Mouse (Mus musculus): ENCODE data around the gene Tnip1.

Gene Tnip1

DNA sequence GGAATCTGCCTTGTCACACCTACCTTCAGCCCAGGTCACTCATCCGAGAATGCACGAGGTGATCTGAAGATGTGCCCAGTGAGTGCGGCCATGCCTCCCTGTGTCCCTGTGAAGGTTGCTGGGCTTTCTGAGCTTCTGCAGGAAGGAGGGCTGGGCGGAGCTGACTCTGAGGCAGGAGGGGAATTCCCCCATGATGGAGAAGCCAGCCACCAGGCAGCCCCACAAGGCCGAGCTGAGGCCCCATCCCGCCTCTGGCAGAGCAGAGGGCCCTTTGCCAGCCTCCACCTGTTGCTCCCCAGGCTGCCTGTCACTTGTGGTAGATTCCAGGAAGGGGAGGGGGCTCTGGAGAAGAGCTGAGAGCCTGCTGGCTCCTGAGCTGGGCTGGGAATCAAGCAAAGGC, at the start of gene Tnip1:
Gene Tnip1, minus strand, starts transcription at position 108 of the 400 bp plus-strand sequence.
- DNase-seq (ENCODE audit: low spot score): peak; percentile 78

DNA sequence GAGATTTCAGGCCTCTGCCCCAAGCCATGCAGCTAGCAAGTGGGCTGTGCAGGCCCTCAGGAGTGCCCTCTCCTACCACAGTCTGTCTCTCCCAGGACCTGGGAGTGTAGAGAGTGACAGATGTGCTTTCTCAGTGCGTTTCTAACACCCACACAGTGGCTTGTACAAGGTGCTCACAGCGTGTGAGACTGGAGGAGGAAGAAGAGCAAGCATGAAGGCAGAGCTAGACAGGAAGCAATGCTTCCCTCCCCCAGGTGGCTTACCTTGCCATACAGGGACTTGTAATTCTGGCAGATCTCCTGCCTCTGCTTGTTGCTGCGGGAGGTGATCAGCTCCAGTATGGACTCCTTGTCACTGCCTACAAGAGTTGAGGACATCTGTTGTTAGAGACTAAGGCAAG, 48.7 kb upstream of the Tnip1 start:
- no peak for DNase-seq (ENCODE audit: low spot score)

DNA sequence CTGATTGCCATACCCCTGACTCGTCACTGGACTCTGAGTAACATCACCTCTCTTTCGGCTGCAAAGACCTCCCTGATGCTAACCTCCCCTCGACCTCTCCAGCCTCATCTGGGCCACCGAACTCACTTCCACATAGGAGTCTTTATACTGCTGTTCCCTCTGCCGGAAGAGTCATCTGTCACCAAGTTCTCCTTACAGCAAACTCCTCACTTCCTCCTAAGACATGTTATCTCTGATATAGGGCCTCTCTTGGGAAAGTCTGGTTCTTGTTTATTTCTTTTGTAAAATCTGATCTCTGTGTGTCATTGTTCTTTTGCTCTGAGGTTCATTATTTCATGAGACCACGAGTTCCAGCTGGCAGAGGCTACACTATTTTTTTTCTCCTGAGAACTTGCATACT, 45.5 kb upstream of the Tnip1 start:
- no peak for DNase-seq (ENCODE audit: low spot score)

DNA sequence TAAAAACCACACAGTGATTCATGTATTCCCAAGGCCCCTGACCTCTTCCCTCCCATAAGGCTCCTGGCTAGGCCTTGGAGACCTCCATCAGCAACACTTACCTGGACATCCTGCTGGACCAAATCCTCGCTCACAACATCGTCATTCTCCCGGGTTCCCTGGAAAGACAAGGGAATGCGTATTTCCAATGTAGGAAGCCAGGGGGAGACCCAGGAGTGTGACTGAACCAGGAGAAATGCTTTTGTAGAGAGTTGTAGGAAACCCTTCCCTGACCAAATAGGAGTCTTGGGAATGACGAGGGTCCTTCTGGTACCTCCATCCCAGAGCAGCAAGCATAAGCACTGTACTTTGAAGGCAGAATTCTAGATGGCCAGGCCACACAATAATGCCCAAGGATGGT, 43.0 kb upstream of the Tnip1 start:
- no peak for DNase-seq (ENCODE audit: low spot score)

DNA sequence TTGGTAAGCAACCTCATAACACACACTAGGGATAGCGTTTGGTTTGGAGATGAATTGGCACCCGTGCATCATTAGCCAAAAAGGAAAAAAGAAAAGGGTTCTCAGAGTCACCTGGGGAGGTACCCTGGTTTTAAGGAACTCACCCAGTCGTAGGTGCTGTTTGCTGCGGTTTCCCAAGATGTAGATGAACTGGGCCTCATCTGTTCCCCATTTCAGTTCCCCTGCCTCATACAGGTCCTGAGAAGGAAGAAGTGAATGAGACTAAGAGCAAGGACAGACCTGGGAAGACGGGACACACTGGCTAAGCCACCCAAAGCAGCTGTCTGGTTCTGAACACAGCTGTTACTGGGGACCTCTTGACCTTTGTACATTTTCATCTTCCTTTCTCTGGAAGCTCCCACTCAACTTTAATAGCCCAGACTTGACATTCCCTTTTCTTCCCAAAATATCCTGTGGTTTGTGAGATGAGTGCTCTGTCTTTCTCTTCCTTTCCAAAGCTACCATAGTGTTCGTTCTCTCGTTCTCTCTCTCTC, 42.3 kb upstream of the Tnip1 start:
- no peak for DNase-seq (ENCODE audit: low spot score)

DNA sequence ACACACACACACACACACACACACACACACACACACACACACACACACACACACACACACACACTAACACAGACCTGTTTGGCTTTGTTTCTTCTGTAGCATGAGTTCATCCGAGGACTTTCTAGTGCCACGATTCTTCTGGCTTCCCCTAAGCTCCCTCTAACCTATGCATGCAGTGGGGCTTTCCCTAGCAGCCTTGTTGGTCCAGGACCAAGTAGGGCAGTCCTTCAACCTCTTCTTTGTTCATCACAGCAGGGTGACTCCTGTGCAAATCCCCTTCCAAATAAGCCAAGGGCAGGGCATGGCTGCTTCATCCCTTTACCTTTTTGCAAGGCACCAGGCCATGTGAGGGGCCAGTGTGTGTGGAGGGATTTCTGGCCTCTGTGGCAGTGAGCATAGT, 36.0 kb upstream of the Tnip1 start:
- no peak for DNase-seq (ENCODE audit: low spot score)

DNA sequence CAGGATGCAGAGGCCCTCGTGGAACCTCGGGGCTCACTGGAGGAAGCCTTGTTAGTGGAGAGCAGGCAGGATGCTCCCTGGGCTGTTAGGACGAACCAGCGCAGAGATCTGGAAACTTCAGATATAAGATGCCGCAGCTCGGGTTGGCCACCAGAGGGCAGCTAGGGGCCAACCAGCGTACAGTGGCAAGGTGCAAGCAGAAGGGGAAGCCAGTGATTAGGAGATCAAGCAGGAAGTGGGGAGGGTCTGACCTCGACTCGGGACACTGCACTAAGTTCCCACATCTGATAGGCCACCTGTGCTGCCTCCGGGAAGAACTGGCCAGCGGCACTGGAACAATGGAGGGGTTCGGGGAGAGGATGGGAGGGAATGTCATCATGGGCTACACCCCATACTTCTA, 35.6 kb upstream of the Tnip1 start:
- DNase-seq (ENCODE audit: low spot score): peak; percentile 71

DNA sequence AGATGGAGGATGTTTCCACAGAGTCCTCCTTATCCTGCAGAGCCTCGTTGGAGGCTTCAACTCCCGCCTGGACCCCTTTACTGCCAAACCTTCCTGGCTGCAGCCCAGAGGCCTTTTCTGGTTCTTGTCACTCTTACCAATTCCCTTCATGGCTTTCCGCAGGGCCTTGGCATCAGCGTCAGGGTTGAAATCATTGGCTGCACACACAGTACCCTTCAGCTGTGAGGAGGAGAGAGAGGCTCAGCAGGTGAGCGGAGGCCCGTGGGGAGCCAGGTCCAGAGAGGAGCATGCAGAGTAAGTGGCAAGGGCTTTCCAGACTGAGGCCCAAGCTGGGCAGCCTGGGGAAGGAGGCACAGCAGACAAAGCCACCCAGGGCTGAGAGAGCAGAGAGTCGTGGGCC, 33.5 kb upstream of the Tnip1 start:
- no peak for DNase-seq (ENCODE audit: low spot score)

DNA sequence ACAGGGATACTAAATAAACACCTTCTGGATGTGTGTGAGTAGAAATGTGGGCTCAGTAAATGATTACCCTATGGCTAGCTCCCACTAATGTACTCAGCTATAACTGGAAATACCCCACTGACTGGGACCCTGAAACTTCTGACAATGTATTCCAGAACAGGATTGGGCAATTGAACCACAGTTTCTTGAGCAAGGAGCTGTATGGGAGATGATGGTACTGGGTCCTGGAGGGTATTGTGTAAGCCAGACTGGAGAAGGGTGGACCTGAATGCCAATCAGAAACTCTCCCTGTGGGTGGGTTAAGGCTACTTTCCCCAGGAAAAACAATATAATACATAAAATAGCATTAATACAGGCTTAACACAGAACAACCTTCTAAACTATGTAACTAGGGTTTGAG, 27.2 kb upstream of the Tnip1 start:
- DNase-seq (ENCODE audit: low spot score): no peak

DNA sequence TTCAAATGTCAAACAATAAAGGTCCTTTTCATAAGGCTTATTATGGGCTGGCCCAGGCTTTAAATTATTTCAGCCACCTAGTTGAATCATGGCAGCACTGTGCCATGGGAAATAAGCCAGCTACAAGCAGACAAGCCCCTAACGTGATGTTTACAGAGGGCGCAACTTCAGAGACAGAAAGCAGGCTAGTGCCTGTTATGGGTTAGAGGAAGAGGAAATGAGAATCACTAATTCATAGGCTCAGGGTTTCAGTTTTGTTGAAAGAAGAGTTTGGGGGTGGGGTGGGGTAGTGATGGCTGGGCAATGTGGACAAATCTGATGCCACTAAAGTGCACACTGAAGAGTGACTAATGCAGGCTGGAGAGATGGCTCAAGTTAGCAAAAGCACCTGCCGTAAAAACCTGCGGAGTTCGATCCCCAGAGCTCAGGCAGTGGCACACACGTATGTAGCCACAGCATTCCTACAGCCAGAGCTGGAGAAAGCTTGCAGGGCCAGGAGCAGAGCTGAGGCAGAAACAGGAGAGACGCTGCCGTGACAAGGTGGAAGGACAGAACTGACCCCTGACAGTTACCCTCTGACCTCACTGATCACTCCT, 26.1 kb upstream of the Tnip1 start:
- no peak for DNase-seq (ENCODE audit: low spot score)

DNA sequence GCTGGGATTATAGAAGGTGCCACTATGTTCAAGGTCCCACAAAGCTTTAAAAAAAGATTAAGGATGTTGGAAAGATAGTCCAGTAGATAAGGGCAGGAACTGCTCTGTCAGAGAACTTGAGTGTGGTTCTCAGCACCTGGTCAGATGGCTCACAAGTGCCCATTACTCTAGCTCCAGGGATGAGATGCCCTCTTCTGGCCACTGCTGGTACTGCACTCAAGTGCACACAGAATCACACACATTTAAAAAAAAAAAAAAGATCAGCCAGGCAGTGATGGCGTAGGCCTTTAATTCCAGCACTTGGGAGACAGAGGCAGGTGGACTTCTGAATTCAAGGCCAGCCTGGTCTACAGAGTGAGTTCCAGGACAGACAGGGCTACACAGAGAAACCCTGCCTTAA, 25.3 kb upstream of the Tnip1 start:
- DNase-seq (ENCODE audit: low spot score): peak; percentile 44

DNA sequence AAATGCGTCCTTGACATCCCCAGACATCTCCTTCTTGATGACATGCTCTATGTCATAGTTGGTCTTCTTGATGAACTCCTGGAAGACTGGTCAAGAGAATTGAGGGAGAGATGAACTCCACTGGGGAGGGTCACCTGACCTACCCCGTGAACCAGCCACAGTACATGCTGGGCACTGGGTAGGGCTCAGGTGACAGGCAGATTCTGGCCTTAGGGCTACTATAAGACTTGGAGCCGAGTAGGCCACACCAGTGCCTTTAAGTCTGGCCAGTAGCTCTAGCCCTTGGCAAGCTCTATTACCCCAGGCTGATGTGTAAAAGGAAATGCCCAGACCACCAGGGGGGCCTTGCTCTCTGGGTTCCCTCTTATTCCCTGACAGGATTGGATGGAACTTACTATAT, 22.4 kb upstream of the Tnip1 start:
- DNase-seq (ENCODE audit: low spot score): no peak

DNA sequence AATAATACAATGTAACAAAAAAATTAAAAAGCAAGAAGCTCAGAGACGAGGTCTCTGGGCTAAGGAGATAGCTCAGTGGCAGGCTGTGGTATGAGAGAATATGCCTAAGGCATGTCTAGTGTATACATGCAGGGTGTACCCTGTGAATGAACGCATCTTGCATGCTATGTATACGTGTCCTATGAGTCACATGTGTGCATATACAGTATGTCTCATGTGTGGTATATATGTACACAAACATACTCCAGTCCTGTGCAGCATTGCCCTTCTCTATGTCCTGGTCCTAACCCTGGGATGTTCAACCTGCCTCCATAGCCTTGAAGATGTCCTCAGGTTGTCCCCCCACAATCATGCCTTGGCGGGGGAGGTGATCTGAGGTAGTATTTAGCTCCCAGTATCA, 21.9 kb upstream of the Tnip1 start:
- no peak for DNase-seq (ENCODE audit: low spot score)

DNA sequence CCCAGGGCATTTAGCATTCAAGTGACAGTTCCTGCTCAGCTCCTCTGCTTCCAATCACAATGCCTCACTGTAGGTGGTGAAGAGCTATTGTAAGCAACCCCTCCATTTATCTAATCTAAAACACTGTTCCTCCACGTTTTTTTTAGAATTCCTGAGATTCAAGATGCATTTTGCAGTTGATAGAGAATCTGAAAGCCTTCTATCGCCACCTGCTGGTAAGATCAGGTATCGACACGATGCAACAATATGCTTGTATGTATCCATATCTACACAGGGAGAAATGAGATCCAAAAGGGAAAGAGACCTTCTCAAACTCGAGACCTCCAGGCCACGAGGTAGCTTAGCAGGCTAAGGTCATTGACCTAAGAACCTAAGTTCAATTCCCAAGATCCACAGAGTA, 21.4 kb upstream of the Tnip1 start:
- peak; percentile 53 for DNase-seq (ENCODE audit: low spot score)

DNA sequence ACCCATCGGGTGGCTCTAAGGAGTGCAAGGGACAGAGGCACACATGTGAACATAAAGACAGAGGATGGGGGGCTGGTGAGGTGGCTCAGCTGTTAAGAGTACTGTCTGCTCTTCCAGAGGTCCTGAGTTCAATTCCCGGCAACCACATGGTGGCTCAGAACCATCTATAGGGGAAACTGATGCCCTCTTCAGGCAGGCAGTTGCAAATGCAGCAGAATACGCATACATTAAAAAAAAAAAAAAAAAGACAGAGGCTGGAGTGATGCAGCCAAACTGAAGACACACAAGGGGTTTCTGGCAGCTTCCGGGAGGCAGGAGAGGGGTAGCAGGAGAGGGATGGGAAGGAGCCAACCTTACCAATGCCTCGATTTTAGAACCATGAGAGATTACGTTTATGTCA, 19.8 kb upstream of the Tnip1 start:
- no peak for DNase-seq (ENCODE audit: low spot score)

DNA sequence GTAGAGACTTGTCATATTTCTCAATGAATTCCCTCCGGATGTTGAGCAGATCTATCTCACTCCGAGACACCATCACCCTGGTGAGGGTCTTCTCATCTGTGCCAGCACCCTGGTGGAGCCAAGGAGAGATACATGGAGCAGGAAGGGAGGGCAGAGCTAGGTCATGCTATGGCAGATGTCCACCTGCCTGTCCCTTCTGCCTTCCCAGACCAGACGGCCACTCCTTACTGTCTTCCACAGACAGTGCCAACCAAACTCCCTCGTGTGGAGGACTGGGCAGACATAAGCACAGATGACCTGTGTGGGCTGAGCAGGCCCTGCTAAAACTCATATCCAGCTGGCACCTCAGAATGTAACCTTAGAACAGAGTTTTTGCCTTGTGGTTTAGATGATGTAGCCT, 18.9 kb upstream of the Tnip1 start:
- no peak for DNase-seq (ENCODE audit: low spot score)

DNA sequence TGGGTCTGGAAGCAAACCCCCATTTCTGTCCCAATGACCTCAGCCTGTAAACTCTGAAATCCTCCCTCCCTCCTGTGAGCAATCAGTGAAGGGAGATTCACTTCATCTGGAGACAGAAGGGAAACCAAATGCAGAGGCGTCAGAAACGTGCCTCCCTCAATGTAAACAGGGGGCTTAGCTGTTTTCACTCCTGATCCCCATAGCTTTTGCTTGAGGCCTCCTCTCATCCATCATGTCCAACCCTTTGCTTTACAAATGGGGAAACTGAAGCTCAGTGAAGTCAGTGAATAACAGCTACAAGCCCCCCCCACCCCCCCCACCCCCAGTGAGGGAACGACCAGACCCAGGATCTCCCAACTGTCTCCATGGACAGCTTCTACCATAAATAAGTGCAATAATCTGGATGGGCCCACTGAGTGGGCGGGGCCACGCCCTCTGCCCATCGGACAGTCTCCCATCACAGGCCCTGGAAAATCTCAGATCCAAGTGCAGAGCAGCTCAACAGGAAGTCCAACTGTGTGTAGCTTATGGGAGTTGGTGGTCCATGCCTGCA, 14.7 kb upstream of the Tnip1 start:
- no peak for DNase-seq (ENCODE audit: low spot score)

DNA sequence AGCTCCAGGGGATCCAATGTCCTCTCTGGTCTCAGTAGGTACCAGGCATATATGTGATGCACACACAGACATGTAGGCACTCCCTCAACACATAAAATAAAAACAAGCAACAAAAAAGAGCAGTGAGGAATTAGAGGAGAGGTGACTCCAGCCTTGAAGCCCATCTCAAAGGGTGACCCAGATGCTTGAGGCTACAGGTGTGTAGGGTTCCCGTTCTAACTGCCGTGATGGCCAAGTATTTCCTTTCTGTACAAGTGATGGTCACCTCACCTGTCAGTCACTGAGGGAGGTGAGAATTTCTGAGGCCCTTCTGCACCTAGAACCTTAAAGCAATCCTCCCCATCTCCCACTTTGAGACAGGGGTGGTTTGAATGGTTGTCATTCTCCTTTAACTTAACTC, 13.6 kb upstream of the Tnip1 start:
- no peak for DNase-seq (ENCODE audit: low spot score)

DNA sequence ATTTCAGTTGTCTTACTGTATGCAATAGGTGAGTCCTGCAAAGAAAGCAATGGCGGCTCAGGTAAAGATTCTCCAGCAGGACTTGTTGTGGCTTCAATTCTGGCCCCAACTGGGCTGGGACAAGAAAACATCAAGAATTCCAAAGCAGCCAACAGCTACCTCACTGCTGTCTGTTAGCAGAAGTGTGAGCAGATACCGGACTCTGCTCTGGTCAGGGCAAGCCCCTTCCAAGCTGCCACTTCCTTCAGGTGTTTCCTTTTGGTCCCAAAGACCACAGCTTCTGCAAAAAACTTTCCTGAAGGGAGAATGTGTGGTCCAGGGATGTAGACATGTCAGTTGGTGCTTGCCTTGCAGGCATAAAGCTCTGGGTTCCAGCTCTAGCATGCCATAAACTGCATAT, 13.0 kb upstream of the Tnip1 start:
- no peak for DNase-seq (ENCODE audit: low spot score)

DNA sequence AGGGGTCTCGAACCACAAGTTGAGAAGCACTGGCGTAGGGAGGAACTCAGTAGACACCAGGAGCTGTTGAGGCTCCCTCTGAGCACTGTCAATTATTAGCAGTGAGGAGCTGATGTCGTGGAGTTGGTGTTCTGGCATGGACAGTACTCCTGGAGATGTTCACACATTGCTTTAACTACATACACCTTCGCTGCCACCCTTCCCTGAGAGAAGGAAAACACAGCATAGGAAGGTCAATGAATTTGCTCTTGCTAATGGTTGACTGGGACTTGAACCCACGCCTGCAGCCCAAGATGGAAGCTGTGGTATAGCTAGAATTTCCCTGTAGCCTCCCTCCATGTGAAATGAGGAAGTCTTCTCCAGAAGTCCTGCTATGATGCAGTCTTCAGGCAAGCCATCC, 12.6 kb upstream of the Tnip1 start:
- DNase-seq (ENCODE audit: low spot score): no peak

DNA sequence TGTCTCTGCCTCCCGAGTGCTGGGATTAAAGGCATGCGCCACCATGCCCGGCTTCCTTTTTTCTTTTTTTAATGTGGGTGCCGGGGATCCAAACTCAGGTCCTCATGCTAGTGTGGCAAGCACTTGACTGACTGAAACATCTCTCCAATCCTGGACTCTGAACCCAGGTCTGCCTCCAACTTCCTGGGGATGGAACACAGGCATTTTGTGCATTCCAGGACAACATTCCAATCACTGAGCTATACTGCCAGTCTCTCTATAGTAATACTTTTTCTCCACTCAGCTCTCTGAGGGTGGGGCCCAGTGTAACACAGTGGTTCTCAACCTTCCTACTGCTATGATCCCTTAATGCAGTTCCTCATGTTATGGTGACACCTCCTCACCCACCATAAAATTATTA, 11.9 kb upstream of the Tnip1 start:
- DNase-seq (ENCODE audit: low spot score): no peak

DNA sequence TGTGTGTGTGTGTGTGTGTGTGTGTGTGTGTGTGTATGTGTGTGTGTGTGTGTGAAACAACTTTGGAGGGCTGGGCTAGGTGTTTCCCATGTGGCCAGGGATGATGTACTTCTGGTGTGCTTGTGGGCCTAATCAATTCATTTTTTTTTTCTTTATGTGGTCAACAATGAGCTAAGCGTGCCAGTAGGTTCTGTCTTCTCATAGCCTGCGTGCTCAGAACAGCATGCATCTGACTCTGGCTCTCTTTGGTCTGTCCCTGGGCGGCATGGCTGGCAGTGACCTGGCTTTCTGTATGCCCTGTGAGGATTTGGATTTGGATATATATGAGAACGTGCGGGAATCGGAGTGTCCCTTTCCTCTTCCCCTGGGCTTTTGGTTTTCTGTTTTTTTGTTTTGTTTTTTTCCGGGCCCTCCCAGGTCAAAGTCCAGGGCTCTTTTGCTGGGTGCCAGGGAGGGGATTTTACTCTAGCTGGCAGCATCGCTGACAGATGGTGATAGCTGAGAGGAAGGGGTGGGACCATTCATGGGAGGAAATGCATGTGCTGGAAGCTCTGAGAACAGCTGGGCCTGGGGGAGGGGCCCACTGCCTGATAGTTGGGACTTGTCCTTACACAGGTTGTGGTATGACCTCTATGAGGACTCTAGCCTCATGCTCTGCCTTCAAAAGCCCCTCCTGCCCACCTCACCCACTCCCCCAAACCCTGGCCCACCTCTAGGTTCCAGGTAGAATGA, 10.9 kb upstream of the Tnip1 start:
- DNase-seq (ENCODE audit: low spot score): peak; percentile 81

DNA sequence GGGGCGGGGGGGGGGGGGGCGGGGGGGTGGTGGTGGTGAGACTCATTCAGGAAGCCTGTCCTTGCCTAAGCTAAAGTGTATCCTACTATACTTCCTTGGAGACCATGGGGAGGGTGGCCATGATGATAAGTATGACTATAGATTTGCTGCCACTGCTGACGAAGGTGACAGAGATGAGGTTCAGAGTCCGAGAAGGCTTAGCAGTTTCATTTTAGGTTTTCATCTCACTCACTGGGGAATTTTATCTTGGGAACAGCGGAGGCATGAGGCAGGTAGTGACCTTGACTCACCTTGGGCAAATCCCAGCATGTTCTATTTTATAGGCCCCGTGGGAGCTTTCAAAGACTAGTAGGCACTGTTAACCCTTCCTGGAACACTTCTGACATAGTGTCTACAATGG, 10.1 kb upstream of the Tnip1 start:
- DNase-seq (ENCODE audit: low spot score): no peak

Measured in T-cell, adult 2 months (primary cell).